Mouse (Mus musculus) hindbrain, embryonic 10.5 days (tissue): Measurements from ENCODE around the gene Rptor. TPM values are rescaled to one million over a fixed set of nuclear protein-coding genes. Genes with fewer than 3 reads are reported as not detected.

Source experiments
- polyA plus RNA-seq: library from polyadenylated mRNA; unstranded; fragments of >200 nt; fragmentation: Nextera tagmentation; extraction: Ambion mirVana; gene quantifications from 2 replicates; pipeline ENCODE4 v1.2.1, GENCODE M21; 2016

Rptor gene
- polyA plus RNA-seq, 1 experiment from 2014 or later: 12.4 TPM

Other genes starting within 250 kb of the Rptor start
- gene Sgsh, start 247.4 kb upstream of the Rptor start, polyA plus RNA-seq: 6.8 and 7.1 TPM in 2 replicates
- gene Slc26a11, start 247.3 kb upstream of the Rptor start, polyA plus RNA-seq: 6.1 and 7.8 TPM in 2 replicates
- gene Rnf213, start 209.8 kb upstream of the Rptor start, polyA plus RNA-seq: 1.5 and 1.8 TPM in 2 replicates
- gene Endov, start 111.6 kb upstream of the Rptor start, polyA plus RNA-seq: 21.4 and 23.4 TPM in 2 replicates
- gene Nptx1, start 55.2 kb upstream of the Rptor start, polyA plus RNA-seq: 3.2 and 9.7 TPM in 2 replicates